Mouse (Mus musculus) liver, embryonic 14.5 days (tissue): Measurements from ENCODE around the gene Zfp423. TPM values are rescaled to one million over a fixed set of nuclear protein-coding genes. Genes with fewer than 3 reads are reported as not detected.

Source experiments
- ATAC-seq: fragments of 200-750 bp; cut with Nextera tagmentation; 2 replicates; pipeline ENCODE4 v1.8.0; 2017; ENCODE audit warnings: moderate number of reproducible peaks, mild to moderate bottlenecking, moderate library complexity; ENCODE audit not compliant: insufficient read depth
- DNase-seq, 3 experiments: peaks; one replicate each; pipeline ENCODE4 v3.0.0-alpha.2; 2012 to 2013; ENCODE audit warnings: low read depth in 3 of 3, low spot score in 3 of 3
- H3K27ac ChIP-seq: fragments of 300-500 bp; sonication (generic); 2 replicates; pipeline ENCODE4 v1.5.1; 2014; ENCODE audit warnings: moderate library complexity, mild to moderate bottlenecking, control low read depth, inconsistent platforms
- H3K27me3 ChIP-seq: fragments of 300-500 bp; sonication (generic); 2 replicates; pipeline ENCODE4 v1.6.1; 2014; ENCODE audit warnings: mild to moderate bottlenecking, low read length, moderate library complexity; ENCODE audit not compliant: control insufficient read depth, insufficient read depth
- H3K36me3 ChIP-seq: fragments of 300-500 bp; sonication (generic); replicated peaks from 2 replicates; pipeline ENCODE4 v1.6.1; 2014; ENCODE audit warnings: low read depth; ENCODE audit not compliant: control insufficient read depth, insufficient read depth
- H3K4me1 ChIP-seq, 2 experiments: fragments of 200-500 bp in 1 of 2; fragments of 300-500 bp in 1 of 2; sonication (generic) in 1 of 2; replicated peaks; 2 replicates each; pipeline ENCODE4 v1.6.1; 2012 to 2014; ENCODE audit warnings: antibody characterized with exemption in 1 of 2, inconsistent platforms in 1 of 2, low read length in 1 of 2; ENCODE audit not compliant: control insufficient read depth in 2 of 2, insufficient read depth in 2 of 2
- H3K4me2 ChIP-seq: fragments of 300-500 bp; sonication (generic); 2 replicates; pipeline ENCODE4 v1.6.1; 2014; ENCODE audit warnings: low read depth, mild to moderate bottlenecking, control low read depth, moderate library complexity
- H3K4me3 ChIP-seq, 2 experiments: fragments of 200-500 bp in 1 of 2; fragments of 300-500 bp in 1 of 2; sonication (generic) in 1 of 2; 2 replicates each; pipeline ENCODE4 v1.5.1; 2012 to 2014; ENCODE audit warnings: low read depth in 2 of 2, low read length in 2 of 2, mild to moderate bottlenecking in 2 of 2, control low read depth in 1 of 2, inconsistent platforms in 1 of 2, moderate library complexity in 1 of 2; ENCODE audit not compliant: insufficient read depth in 1 of 2
- H3K9ac ChIP-seq: fragments of 300-500 bp; sonication (generic); replicated peaks from 2 replicates; pipeline ENCODE4 v1.6.1; 2014; ENCODE audit warnings: mild to moderate bottlenecking, control low read depth, moderate library complexity
- H3K9me3 ChIP-seq: fragments of 300-500 bp; sonication (generic); 2 replicates; pipeline ENCODE4 v1.6.1; 2016; ENCODE audit warnings: low read length, mixed read lengths; ENCODE audit not compliant: control insufficient read depth
- CTCF ChIP-seq: IDR thresholded peaks from 2 replicates; pipeline ENCODE4 v1.5.1; 2016; ENCODE audit warnings: antibody characterized with exemption, low read depth, control low read depth
- EP300 ChIP-seq: IDR thresholded peaks from 2 replicates; pipeline ENCODE4 v1.6.1; 2016; ENCODE audit warnings: antibody characterized with exemption, low read depth
- WGBS: fragments of 180-500 bp; shearing (Covaris S2); extraction: QIAGEN DNeasy Blood & Tissue Kit; methylation state at CpG from one replicate; pipeline ENCODE4 v1.1.7; 2014; ENCODE audit not compliant: insufficient replicate concordance; 5-methylcytosine and 5-hydroxymethylcytosine counted together
- polyA plus RNA-seq, 2 experiments: library from polyadenylated mRNA; depleted of rRNA in 1 of 2; stranded (reverse) in 1 of 2; unstranded in 1 of 2; fragments of >200 nt; fragmentation: Nextera tagmentation in 1 of 2; extraction: Ambion mirVana in 1 of 2; gene quantifications; 2 replicates each; pipeline versions ENCODE4 v1.2.1 to v1.2.3; 2012 to 2014

Zfp423 gene
- polyA plus RNA-seq, 2 experiments: 0.52 to 0.60 TPM

- no peaks in the 10 kb centered on the region for H3K36me3 ChIP-seq
- no peak for TF ChIP-seq CTCF
- TF ChIP-seq EP300: no peak
Measured at GRCm38 (mm10) chr8:87953473-87953872, 5.9 kb downstream of the Zfp423 start.

GRCm38 (mm10) chr8:87952298-87952697 lies 7.1 kb downstream of the Zfp423 start:
- Histone ChIP-seq H3K9me3 (no peaks in the 10 kb centered on the region), H3K4me1 (no peaks in the 10 kb centered on the region), H3K4me3 (no peak overlapping the region), H3K4me2 (no peak overlapping the region), H3K27me3 (peaks cover 16% of the 10 kb centered on the region), H3K9ac (no peak overlapping the region), H3K27ac (no peak overlapping the region), H3K36me3 (no peaks in the 10 kb centered on the region)
- 58% methylated on average over 6 of the region's 6 CpGs for WGBS
- ATAC-seq (no peak), DNase-seq (no peak)
- TF ChIP-seq EP300: no peak
- TF ChIP-seq CTCF: no peak

More at GRCm38 (mm10) chr8:87953473-87953872, 5.9 kb downstream of the Zfp423 start:
- Histone ChIP-seq H3K4me2 (no peak overlapping the region), H3K4me3 (no peak overlapping the region), H3K9me3 (no peaks in the 10 kb centered on the region), H3K9ac (no peak overlapping the region), H3K4me1 (no peaks in the 10 kb centered on the region), H3K27ac (no peak overlapping the region), H3K27me3 (peaks cover 27% of the 10 kb centered on the region)
- 48% methylated on average over 5 of the region's 5 CpGs for WGBS
- DNase-seq: no peak
- ATAC-seq: no peak

- ATAC-seq: no peak
- no peaks in the 10 kb centered on the region for H3K4me1 ChIP-seq
- H3K4me3 ChIP-seq: no peak overlapping the region
- H3K27me3 ChIP-seq: peaks cover 3% of the 10 kb centered on the region; the same call in 1 of the 2 replicates
- no peaks in the 10 kb centered on the region for H3K36me3 ChIP-seq
- 47% methylated on average over 5 of the region's 5 CpGs for WGBS
- TF ChIP-seq EP300 (no peak), CTCF (no peak)
- no peak overlapping the region for H3K9ac ChIP-seq
- H3K4me2 ChIP-seq: no peak overlapping the region
- H3K9me3 ChIP-seq: no peaks in the 10 kb centered on the region
- no peak overlapping the region for H3K27ac ChIP-seq
- no peak for DNase-seq
Measured at GRCm38 (mm10) chr8:87944225-87944934, 15.0 kb downstream of the Zfp423 start.

GRCm38 (mm10) chr8:87943651-87944091 lies 15.7 kb downstream of the Zfp423 start:
- 4% methylated on average over 42 of the region's 42 CpGs for WGBS
- ATAC-seq (no peak), DNase-seq (no peak)
- no peaks in the 10 kb centered on the region for H3K4me1 ChIP-seq
- no peak overlapping the region for H3K9ac ChIP-seq
- H3K27me3 ChIP-seq: peaks cover 3% of the 10 kb centered on the region; the same call in 1 of the 2 replicates
- peak overlapping the region in 1 of 2 experiments; percentile 37; a peak in 2 of 4 replicates for H3K4me3 ChIP-seq
- peak overlapping the region; percentile 59 for H3K4me2 ChIP-seq
- no peak overlapping the region for H3K27ac ChIP-seq
- no peaks in the 10 kb centered on the region for H3K9me3 ChIP-seq
- TF ChIP-seq CTCF (no peak), EP300 (no peak)
- H3K36me3 ChIP-seq: no peaks in the 10 kb centered on the region

GRCm38 (mm10) chr8:87940646-87941045 lies 18.7 kb downstream of the Zfp423 start:
- Histone ChIP-seq H3K27ac (no peak overlapping the region), H3K4me1 (no peaks in the 10 kb centered on the region), H3K4me2 (no peak overlapping the region), H3K4me3 (no peak overlapping the region), H3K9ac (no peak overlapping the region), H3K9me3 (no peaks in the 10 kb centered on the region), H3K27me3 (peaks cover 3% of the 10 kb centered on the region; the same call in 1 of the 2 replicates), H3K36me3 (no peaks in the 10 kb centered on the region)
- no peak for DNase-seq
- TF ChIP-seq EP300: no peak
- TF ChIP-seq CTCF: no peak
- WGBS: 51% methylated on average over 6 of the region's 6 CpGs
- no peak for ATAC-seq
